Mouse (Mus musculus) cerebellum, adult 11-12 months (tissue): ENCODE data around the gene Hras.

ENCODE experiments used
- DNase-seq: peaks from one replicate; pipeline ENCODE4 v3.0.0; 2022

The Hras gene

GRCm38 (mm10) chr7:141173323-141173850 lies 20.4 kb downstream of the Hras start:
- no peak for DNase-seq

- DNase-seq = peak; percentile 92
These were observed 21.4 kb downstream of the Hras start, which contains the start of gene Rnh1 for GRCm38 (mm10) chr7:141172116-141173006. Rnh1 (minus strand) TSS chr7:141172857.

GRCm38 (mm10) chr7:141169866-141170265 lies 23.9 kb downstream of the Hras start:
- DNase-seq = no peak

GRCm38 (mm10) chr7:141169300-141169699 lies 24.5 kb downstream of the Hras start:
- no peak for DNase-seq

- DNase-seq = no peak
These were observed 25.3 kb downstream of the Hras start for GRCm38 (mm10) chr7:141168518-141168953.

- DNase-seq = peak; percentile 48
These were observed 25.8 kb downstream of the Hras start for GRCm38 (mm10) chr7:141167901-141168517.

GRCm38 (mm10) chr7:141164850-141165249 lies 29.0 kb downstream of the Hras start:
- no peak for DNase-seq

GRCm38 (mm10) chr7:141164397-141164796 lies 29.4 kb downstream of the Hras start:
- DNase-seq = no peak

- no peak for DNase-seq
These were observed 38.4 kb downstream of the Hras start for GRCm38 (mm10) chr7:141155362-141155761.

- DNase-seq = no peak
These were observed 45.2 kb downstream of the Hras start for GRCm38 (mm10) chr7:141148639-141149038.

GRCm38 (mm10) chr7:141147044-141147443 lies 46.8 kb downstream of the Hras start:
- DNase-seq = peak; percentile 60

- DNase-seq = peak; percentile 42
These were observed 47.7 kb downstream of the Hras start for GRCm38 (mm10) chr7:141146043-141146595.

- peak; percentile 63 for DNase-seq
These were observed 48.4 kb downstream of the Hras start for GRCm38 (mm10) chr7:141145403-141145802.

- no peak for DNase-seq
These were observed 49.2 kb downstream of the Hras start for GRCm38 (mm10) chr7:141144650-141145049.

- no peak for DNase-seq
These were observed 49.9 kb downstream of the Hras start for GRCm38 (mm10) chr7:141143861-141144260.

GRCm38 (mm10) chr7:141143112-141143511 lies 50.7 kb downstream of the Hras start:
- DNase-seq = peak; percentile 49

GRCm38 (mm10) chr7:141141326-141141725 lies 52.5 kb downstream of the Hras start:
- no peak for DNase-seq
